Mouse (Mus musculus) ES-E14 (cell line): ENCODE results near the gene Limk1. TPM values are rescaled to one million over a fixed set of nuclear protein-coding genes. Genes with fewer than 3 reads are reported as not detected.

Experiments used
- DNase-seq: peaks from one replicate; pipeline ENCODE4 v3.0.0-alpha.2; 2013; ENCODE audit warnings: low read depth, low spot score
- H3K27ac ChIP-seq: 2 replicates; pipeline ENCODE4 v1.5.1; 2012; ENCODE audit warnings: low read depth, mild to moderate bottlenecking, low read length, moderate library complexity, mixed read lengths; ENCODE audit not compliant: poor library complexity, insufficient read depth, severe bottlenecking
- H3K36me3 ChIP-seq: 2 replicates; pipeline ENCODE4 v1.6.1; 2012; ENCODE audit warnings: mild to moderate bottlenecking, low read length, moderate library complexity, mixed read lengths; ENCODE audit not compliant: control insufficient read depth, poor library complexity, insufficient read depth, severe bottlenecking
- H3K4me1 ChIP-seq, 2 experiments: fragments of 150-350 bp in 1 of 2; sonication (generic) in 1 of 2; 2 replicates each; pipeline ENCODE4 v1.6.1; 2012; ENCODE audit warnings: low read length in 2 of 2, mild to moderate bottlenecking in 1 of 2, mixed read lengths in 1 of 2; ENCODE audit not compliant: control insufficient read depth in 2 of 2, insufficient read depth in 2 of 2, poor library complexity in 1 of 2
- H3K4me3 ChIP-seq, 2 experiments: fragments of 150-350 bp in 1 of 2; sonication (generic) in 1 of 2; 2 replicates each; pipeline ENCODE4 v1.5.1; 2012; ENCODE audit warnings: low read length in 2 of 2, low read depth in 1 of 2, mild to moderate bottlenecking in 1 of 2, mixed read lengths in 1 of 2; ENCODE audit not compliant: insufficient read depth in 1 of 2, poor library complexity in 1 of 2, severe bottlenecking in 1 of 2
- H3K9ac ChIP-seq: 2 replicates; pipeline ENCODE4 v1.6.1; 2012; ENCODE audit warnings: low read depth, mild to moderate bottlenecking, low read length, mixed read lengths; ENCODE audit not compliant: poor library complexity, insufficient read depth, severe bottlenecking
- H3K9me3 ChIP-seq: fragments of 150-350 bp; sonication (generic); 2 replicates; pipeline ENCODE4 v1.6.1; 2012; ENCODE audit warnings: low read depth, mild to moderate bottlenecking, low read length; ENCODE audit not compliant: control insufficient read depth, insufficient read depth
- CHD2 ChIP-seq: IDR thresholded peaks from 2 replicates; pipeline ENCODE4 v1.6.1; 2014; ENCODE audit warnings: mild to moderate bottlenecking, low read depth, low read length, inconsistent platforms
- HCFC1 ChIP-seq: IDR thresholded peaks from 2 replicates; pipeline ENCODE4 v1.6.1; 2012; ENCODE audit warnings: low read length, inconsistent platforms, borderline replicate concordance; ENCODE audit not compliant: insufficient read depth
- MAFK ChIP-seq: IDR thresholded peaks from 2 replicates; pipeline ENCODE4 v1.6.1; 2014; ENCODE audit warnings: mild to moderate bottlenecking, low read depth, low read length, inconsistent platforms; ENCODE audit not compliant: insufficient read depth
- ZC3H11A ChIP-seq: IDR thresholded peaks from 2 replicates; pipeline ENCODE4 v1.6.1; 2012; ENCODE audit warnings: low read depth, mild to moderate bottlenecking, inconsistent platforms, low read length, borderline replicate concordance
- ZNF384 ChIP-seq: IDR thresholded peaks from 2 replicates; pipeline ENCODE4 v1.6.1; 2012; ENCODE audit warnings: low read depth, low read length, inconsistent platforms
- in situ Hi-C, 2 experiments: fragments of 600-800 bp; cut with MboI; formaldehyde crosslinking; loops; one replicate each; pipeline ENCODE4 v1.15.1; 2025; ENCODE audit warnings: low sequenced_read_pairs in 2 of 2, inconsistent platforms in 1 of 2; ENCODE audit not compliant: unreplicated experiment in 2 of 2
- total RNA-seq: library from RNA; depleted of rRNA; stranded (reverse); fragments of 300-350 nt; gene quantifications from 2 replicates; pipeline ENCODE4 v1.2.3, GENCODE M21; 2012

Limk1 gene
- total RNA-seq, 1 experiment: 15.9 TPM

GRCm38 (mm10) chr5:134675956-134676759 lies 12.2 kb downstream of the Limk1 start:
- H3K36me3 ChIP-seq: peaks cover 9% of the 10 kb centered on the region; the same call in 1 of the 2 replicates
- H3K4me1 ChIP-seq: peaks cover 0 to 15% of the 10 kb centered on the region in 2 experiments; a peak in 2 of 4 replicates
- peak overlapping the region; percentile 20 to 33; a peak in 2 of 4 replicates for H3K4me3 ChIP-seq
- peak; percentile 43 for DNase-seq
- no peak for TF ChIP-seq ZC3H11A
- no peak for TF ChIP-seq ZNF384
- no peak for TF ChIP-seq CHD2
- TF ChIP-seq MAFK: no peak
- TF ChIP-seq HCFC1: no peak
- in situ Hi-C loops: no loop called here
- no peak overlapping the region for H3K27ac ChIP-seq
- H3K9me3 ChIP-seq: no peaks in the 10 kb centered on the region
- no peak overlapping the region for H3K9ac ChIP-seq

- H3K9ac ChIP-seq: no peak overlapping the region
- no peak for DNase-seq
- peaks cover 9% of the 10 kb centered on the region; the same call in 1 of the 2 replicates for H3K36me3 ChIP-seq
- H3K27ac ChIP-seq: no peak overlapping the region
- no peaks in the 10 kb centered on the region for H3K9me3 ChIP-seq
- H3K4me1 ChIP-seq: peaks cover 0 to 15% of the 10 kb centered on the region in 2 experiments; a peak in 2 of 4 replicates
- no peak overlapping the region for H3K4me3 ChIP-seq
- in situ Hi-C loops: no loop called here
- no peak for TF ChIP-seq HCFC1
- TF ChIP-seq ZC3H11A: no peak
- TF ChIP-seq CHD2: no peak
- no peak for TF ChIP-seq ZNF384
- no peak for TF ChIP-seq MAFK
These were observed 13.4 kb downstream of the Limk1 start for GRCm38 (mm10) chr5:134674977-134675376.

- DNase-seq: no peak
- no peak overlapping the region for H3K9ac ChIP-seq
- no peaks in the 10 kb centered on the region for H3K9me3 ChIP-seq
- H3K4me3 ChIP-seq: peak overlapping the region; percentile 19 to 38; a peak in 1 of 4 replicates
- no peak overlapping the region for H3K27ac ChIP-seq
- H3K36me3 ChIP-seq: peaks cover 9% of the 10 kb centered on the region; the same call in 1 of the 2 replicates
- in situ Hi-C loops: no loop called here
- TF ChIP-seq ZNF384 (no peak), HCFC1 (no peak), ZC3H11A (no peak), CHD2 (no peak), MAFK (no peak)
- H3K4me1 ChIP-seq: peaks cover 0 to 20% of the 10 kb centered on the region in 2 experiments; a peak in 2 of 4 replicates
These were observed 15.8 kb downstream of the Limk1 start for GRCm38 (mm10) chr5:134672611-134673010.

DNA sequence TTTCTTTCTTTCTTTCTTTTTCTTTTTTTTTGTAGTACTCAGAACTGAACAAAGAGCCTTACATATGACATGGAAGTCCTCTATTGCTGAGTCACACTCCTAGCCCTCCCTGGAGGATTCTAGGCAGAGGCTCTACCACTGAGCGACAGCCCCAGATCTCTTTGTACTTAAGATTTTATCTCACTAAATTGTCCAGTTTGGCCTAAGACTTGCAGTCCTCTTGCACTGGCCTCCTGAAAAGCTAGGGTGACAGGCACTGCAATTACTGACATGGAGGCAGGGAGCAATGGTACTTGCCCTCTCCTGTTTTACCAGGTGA lies 16.2 kb downstream of the Limk1 start:
- H3K36me3 ChIP-seq: peaks cover 9% of the 10 kb centered on the region; the same call in 1 of the 2 replicates
- no peaks in the 10 kb centered on the region for H3K9me3 ChIP-seq
- TF ChIP-seq CHD2: no peak
- no peak for TF ChIP-seq HCFC1
- no peak for TF ChIP-seq MAFK
- no peak for TF ChIP-seq ZC3H11A
- no peak for TF ChIP-seq ZNF384
- in situ Hi-C loops: no loop called here
- H3K4me1 ChIP-seq: peaks cover 0 to 20% of the 10 kb centered on the region in 2 experiments; a peak in 2 of 4 replicates
- H3K9ac ChIP-seq: no peak overlapping the region
- H3K27ac ChIP-seq: no peak overlapping the region
- H3K4me3 ChIP-seq: no peak overlapping the region
- DNase-seq: no peak
